Mouse (Mus musculus): ENCODE data around the gene Iqch.
"Not testable (repeated sequence)": the region's sequence is repeated elsewhere in the genome, so short reads cannot be mapped to it uniquely, and the experiment has no call there.

The Iqch gene

GRCm38 (mm10) chr9:63563436-63563835 is 38.9 kb downstream of the Iqch start:
- no peak for DNase-seq (ENCODE audit: low spot score)

GRCm38 (mm10) chr9:63561931-63562330 is 40.4 kb downstream of the Iqch start:
- DNase-seq (ENCODE audit: low spot score): no peak

- DNase-seq (ENCODE audit: low spot score): no peak
Observed at GRCm38 (mm10) chr9:63556933-63557332, 45.4 kb downstream of the Iqch start.

- DNase-seq (ENCODE audit: low spot score): no peak
Observed at GRCm38 (mm10) chr9:63556316-63556715, 46.0 kb downstream of the Iqch start.

GRCm38 (mm10) chr9:63555460-63555990 is 46.8 kb downstream of the Iqch start:
- peak; percentile 75 for DNase-seq (ENCODE audit: low spot score)

GRCm38 (mm10) chr9:63553628-63554027 is 48.7 kb downstream of the Iqch start:
- no peak for DNase-seq (ENCODE audit: low spot score)

- DNase-seq (ENCODE audit: low spot score): not testable (repeated sequence)
Observed at GRCm38 (mm10) chr9:63550701-63551100, 51.6 kb downstream of the Iqch start.

GRCm38 (mm10) chr9:63548966-63549365 is 53.3 kb downstream of the Iqch start:
- DNase-seq (ENCODE audit: low spot score): no peak

GRCm38 (mm10) chr9:63541926-63542325 is 60.4 kb downstream of the Iqch start:
- DNase-seq (ENCODE audit: low spot score): no peak

GRCm38 (mm10) chr9:63541301-63541700 is 61.0 kb downstream of the Iqch start:
- DNase-seq (ENCODE audit: low spot score): no peak

- no peak for DNase-seq (ENCODE audit: low spot score)
Observed at GRCm38 (mm10) chr9:63537489-63537888, 64.8 kb downstream of the Iqch start.

GRCm38 (mm10) chr9:63535042-63535441 is 67.3 kb downstream of the Iqch start:
- DNase-seq (ENCODE audit: low spot score): no peak

- DNase-seq (ENCODE audit: low spot score): no peak
Observed at GRCm38 (mm10) chr9:63534371-63534780, 67.9 kb downstream of the Iqch start.

GRCm38 (mm10) chr9:63532966-63533711 is 69.2 kb downstream of the Iqch start:
- DNase-seq (ENCODE audit: low spot score): no peak

GRCm38 (mm10) chr9:63523937-63524253 is 78.4 kb downstream of the Iqch start:
- no peak for DNase-seq (ENCODE audit: low spot score)

GRCm38 (mm10) chr9:63523251-63523936 is 78.9 kb downstream of the Iqch start:
- no peak for DNase-seq (ENCODE audit: low spot score)

GRCm38 (mm10) chr9:63512851-63513250 is 89.4 kb downstream of the Iqch start:
- DNase-seq (ENCODE audit: low spot score): no peak

GRCm38 (mm10) chr9:63511034-63511433 is 91.3 kb downstream of the Iqch start:
- no peak for DNase-seq (ENCODE audit: low spot score)

- DNase-seq (ENCODE audit: low spot score): no peak
Observed at GRCm38 (mm10) chr9:63507110-63507509, 95.2 kb downstream of the Iqch start.

- no peak for DNase-seq (ENCODE audit: low spot score)
Observed at GRCm38 (mm10) chr9:63503890-63504289, 98.4 kb downstream of the Iqch start.

- no peak for DNase-seq (ENCODE audit: low spot score)
Observed at GRCm38 (mm10) chr9:63501516-63501915, 100.8 kb downstream of the Iqch start.

- DNase-seq (ENCODE audit: low spot score): no peak
Observed at GRCm38 (mm10) chr9:63499912-63500311, 102.4 kb downstream of the Iqch start.

- DNase-seq (ENCODE audit: low spot score): no peak
Observed at GRCm38 (mm10) chr9:63495786-63496185, 106.5 kb downstream of the Iqch start.
